Mouse (Mus musculus) macrophage (primary cell): Measurements from ENCODE around the gene Ctps. TPM values are rescaled to one million over a fixed set of nuclear protein-coding genes. Genes with fewer than 3 reads are reported as not detected.
A peak's percentile ranks its signal among the peaks of the same experiment; 100 is the strongest.
"Not testable (repeated sequence)": the region's sequence is repeated elsewhere in the genome, so short reads cannot be mapped to it uniquely, and the experiment has no call there.

ENCODE experiments used
- H3K27ac ChIP-seq: fragments of 350-480 bp; formaldehyde crosslinking; 2 replicates; pipeline ENCODE4 v1.9.0; 2021
- H3K36me3 ChIP-seq: fragments of 350-480 bp; formaldehyde crosslinking; 2 replicates; pipeline ENCODE4 v1.9.0; 2021; ENCODE audit errors: inconsistent target
- H3K4me3 ChIP-seq: fragments of 350-480 bp; formaldehyde crosslinking; 2 replicates; pipeline ENCODE4 v1.9.0; 2021; ENCODE audit errors: inconsistent target
- H3K79me2 ChIP-seq: fragments of 350-480 bp; formaldehyde crosslinking; 2 replicates; pipeline ENCODE4 v1.9.0; 2021; ENCODE audit errors: inconsistent target
- WGBS: methylation state at CpG from one replicate; pipeline ENCODE4 v1.1.7; 2026; ENCODE audit warnings: inconsistent platforms; ENCODE audit not compliant: missing documents; 5-methylcytosine and 5-hydroxymethylcytosine counted together
- polyA plus RNA-seq: library from polyadenylated mRNA; stranded (reverse); fragments of 250-400 nt; gene quantifications from 3 replicates; pipeline ENCODE4 v1.2.4, GENCODE M21; 2018; ENCODE audit warnings: inconsistent platforms
- total RNA-seq, 78 experiments: library from RNA; depleted of rRNA; stranded (reverse); fragments of 250-400 nt; gene quantifications; 1 replicate in 9 of 78; 2 replicates in 24 of 78; 3 replicates in 43 of 78; 4 replicates in 2 of 78; pipeline ENCODE4 v1.2.4; 2018; ENCODE audit warnings: inconsistent platforms in 56 of 78

Gene Ctps
- 10 to 100 TPM in 3 of 26 experiments, 1 to 10 TPM in 19, under 1 TPM in 4; 0.33 to 10.7 (median 4.7) TPM for total RNA-seq (2018; cell fraction: chromatin; rRNA removed)
- 1 to 10 TPM; 1.7 to 5.6 (median 2.6) TPM for total RNA-seq (2018; cell fraction: cytosol; rRNA removed)
- total RNA-seq (2018; cell fraction: nucleus; rRNA removed): 10 to 100 TPM in 2 of 26 experiments, 1 to 10 TPM in 22, under 1 TPM in 2; 0.60 to 23.0 (median 2.0) TPM
- polyA plus RNA-seq: 1.9 to 22.2 TPM (median 2.9 TPM) in 3 replicates

DNA sequence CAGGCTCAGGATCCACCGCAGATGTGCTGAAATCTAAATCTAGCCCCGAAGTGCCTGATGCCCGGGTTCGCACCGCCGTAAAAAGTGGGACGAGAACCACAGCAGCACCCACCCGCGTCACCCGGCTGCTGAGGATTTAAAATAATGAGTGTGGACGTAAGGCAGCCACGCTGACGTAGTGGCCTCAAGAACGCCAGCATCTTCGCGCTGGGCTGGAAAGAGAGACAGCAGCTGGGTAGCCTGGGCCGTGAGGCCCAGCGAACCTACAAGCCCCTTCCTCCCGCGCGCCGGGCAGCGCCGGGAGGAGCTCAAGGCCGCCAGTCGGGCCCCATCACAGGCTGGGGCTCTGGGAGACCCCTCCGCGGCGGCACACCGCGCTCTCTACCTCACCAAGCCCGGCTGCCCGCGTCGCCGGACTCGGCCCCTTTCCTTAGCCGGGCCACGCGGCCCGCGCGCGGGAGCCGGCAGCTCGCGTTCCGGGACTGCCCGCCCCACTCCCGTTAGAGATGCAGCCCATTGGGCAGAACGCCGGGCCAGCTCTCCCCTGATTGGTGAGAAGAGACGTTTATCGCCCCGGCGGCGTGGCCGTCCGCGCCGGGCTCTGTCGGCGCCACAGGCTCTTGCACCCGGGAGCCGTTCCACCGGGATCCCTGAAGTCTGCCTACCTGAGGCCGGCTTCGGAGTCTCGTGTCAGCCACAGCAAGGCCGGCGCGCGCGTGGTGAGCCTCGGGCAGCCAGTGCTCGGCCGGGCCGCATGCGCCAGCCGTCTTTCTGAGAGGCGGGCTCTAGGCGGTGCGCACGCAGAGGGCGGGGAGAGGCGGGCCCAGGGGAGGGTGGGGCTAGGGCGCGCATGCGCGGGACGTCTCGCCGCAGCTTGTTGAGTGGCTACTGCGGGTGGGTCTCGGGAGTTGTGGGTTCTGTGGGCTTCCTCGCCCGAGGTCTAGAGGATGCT, at the start of gene Ctps:
Gene Ctps (minus strand): TSS at position 791 of the 952 bp plus-strand sequence.
- Histone ChIP-seq H3K27ac (0 out of 2 replicates have a peak within 1 kb of the TSS, but pooled peaks have one; percentile 17), H3K36me3 (no peaks in the 10 kb centered on the region), H3K4me3 (peak within 1 kb of the TSS; percentile 55), H3K79me2 (peaks cover 7% of the 10 kb centered on the region)
- WGBS: 1% methylated on average over 96 of the region's 97 CpGs

DNA sequence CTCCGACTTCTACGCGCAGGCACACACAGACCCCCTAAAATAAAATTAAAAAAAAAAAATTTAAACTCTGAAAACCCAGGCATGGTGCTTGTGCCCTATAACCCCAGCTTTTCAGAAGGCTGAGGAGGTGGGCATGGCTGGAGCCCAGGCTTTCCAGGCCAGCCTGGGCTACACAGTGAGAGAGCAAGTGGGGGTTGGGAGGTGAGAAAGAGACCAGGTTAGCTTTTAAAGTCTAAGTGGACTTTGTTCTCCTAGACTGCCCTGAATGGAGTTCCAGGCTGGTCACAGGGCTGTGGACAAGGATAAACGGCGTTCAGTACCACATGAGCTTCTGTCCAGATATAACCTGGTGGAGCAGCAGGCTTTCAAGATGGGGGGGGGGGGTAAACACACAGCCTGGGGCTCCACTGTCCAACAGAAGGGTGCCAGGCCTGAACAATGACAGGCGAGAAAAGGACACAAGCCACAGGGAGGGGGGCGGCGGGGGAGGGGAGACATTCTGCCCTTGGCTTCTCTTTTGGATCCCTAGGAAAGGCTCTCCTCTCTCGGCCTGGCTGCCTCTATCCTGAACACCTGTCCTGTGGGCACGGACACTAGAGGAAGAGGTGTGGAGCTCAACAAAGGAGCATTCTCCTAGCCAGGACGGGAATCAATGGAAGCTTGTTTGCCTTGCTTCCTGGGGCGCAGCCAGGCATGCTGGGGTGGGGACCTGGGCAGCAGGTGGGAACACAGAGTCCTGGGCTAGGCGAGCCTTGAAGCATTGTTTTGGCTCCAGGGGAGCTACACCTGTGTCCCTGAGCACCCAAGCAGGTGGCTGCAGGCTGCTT, 46.3 kb upstream of the Ctps start:
- Histone ChIP-seq H3K27ac (no peak overlapping the region), H3K79me2 (no peaks in the 10 kb centered on the region)

GRCm38 (mm10) chr4:120615528-120616081, 45.5 kb upstream of the Ctps start:
- WGBS: 87% methylated on average over 10 of the region's 10 CpGs
- Histone ChIP-seq H3K27ac (no peak overlapping the region), H3K36me3 (no peaks in the 10 kb centered on the region), H3K79me2 (no peaks in the 10 kb centered on the region), H3K4me3 (no peak overlapping the region)

More for the DNA sequence above, 46.3 kb upstream of the Ctps start:
- Histone ChIP-seq H3K4me3 (no peak overlapping the region), H3K36me3 (no peaks in the 10 kb centered on the region)
- 94% methylated on average over 12 of the region's 13 CpGs for WGBS

- H3K36me3 ChIP-seq: no peaks in the 10 kb centered on the region
- WGBS: 77% methylated on average over 9 of the region's 9 CpGs
- no peaks in the 10 kb centered on the region for H3K79me2 ChIP-seq
- H3K4me3 ChIP-seq: no peak overlapping the region
- H3K27ac ChIP-seq: no peak overlapping the region
These were observed 44.6 kb upstream of the Ctps start for GRCm38 (mm10) chr4:120614644-120615043.

- Histone ChIP-seq H3K27ac (no peak overlapping the region), H3K4me3 (no peak overlapping the region), H3K36me3 (no peaks in the 10 kb centered on the region), H3K79me2 (no peaks in the 10 kb centered on the region)
- WGBS: 41% methylated on average over 8 of the region's 8 CpGs
These were observed 43.7 kb upstream of the Ctps start for GRCm38 (mm10) chr4:120613691-120614329.

GRCm38 (mm10) chr4:120612304-120613080, 42.4 kb upstream of the Ctps start:
- Histone ChIP-seq H3K4me3 (no peak overlapping the region), H3K36me3 (no peaks in the 10 kb centered on the region), H3K27ac (no peak overlapping the region), H3K79me2 (no peaks in the 10 kb centered on the region)
- 55% methylated on average over 9 of the region's 9 CpGs for WGBS

DNA sequence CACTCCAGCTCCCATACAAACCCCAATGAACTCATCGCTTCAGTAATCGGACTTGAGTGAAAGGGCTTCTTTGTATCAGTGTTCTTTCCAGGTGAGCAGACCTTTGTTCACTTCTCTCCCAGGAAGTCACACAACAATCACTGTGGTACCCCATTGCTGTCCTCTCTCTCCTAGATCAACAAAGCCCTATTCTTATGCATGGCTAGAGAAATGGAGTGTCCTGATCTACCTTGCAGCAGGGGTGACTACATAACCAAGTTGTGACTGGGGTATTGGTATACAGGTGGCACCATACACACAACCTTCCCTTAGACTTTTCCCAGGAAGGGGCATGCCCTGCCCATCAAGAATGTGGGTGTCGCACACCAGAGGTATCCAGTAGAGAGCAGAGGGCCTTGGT, 40.9 kb upstream of the Ctps start:
- Histone ChIP-seq H3K79me2 (no peaks in the 10 kb centered on the region), H3K27ac (no peak overlapping the region), H3K36me3 (no peaks in the 10 kb centered on the region), H3K4me3 (no peak overlapping the region)
- WGBS: 89% methylated on average over 3 of the region's 3 CpGs

DNA sequence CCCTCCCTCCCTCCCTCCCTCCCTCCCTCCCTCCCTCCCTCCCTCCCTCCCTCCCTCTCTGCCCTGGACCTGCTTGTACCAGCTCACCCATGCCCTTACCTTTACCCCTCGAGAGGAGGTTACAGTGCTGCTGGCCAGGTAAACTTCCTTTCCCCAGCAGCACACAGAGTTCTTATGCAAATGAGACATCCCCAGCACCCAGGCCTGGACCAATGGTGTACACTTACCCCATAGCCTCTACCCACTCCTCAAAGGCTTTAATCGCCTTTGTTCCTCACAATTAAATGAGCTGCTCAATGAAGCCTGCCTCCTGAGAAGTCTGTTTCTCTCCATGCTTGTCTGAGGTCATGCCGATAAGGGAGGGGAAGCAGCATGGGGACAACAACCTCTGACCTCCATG, 36.9 kb upstream of the Ctps start:
- Histone ChIP-seq H3K4me3 (no peak overlapping the region), H3K27ac (no peak overlapping the region), H3K79me2 (no peaks in the 10 kb centered on the region), H3K36me3 (no peaks in the 10 kb centered on the region)
- 73% methylated on average over 3 of the region's 3 CpGs for WGBS

- Histone ChIP-seq H3K27ac (no peak overlapping the region), H3K36me3 (no peaks in the 10 kb centered on the region), H3K4me3 (no peak overlapping the region), H3K79me2 (no peaks in the 10 kb centered on the region)
- WGBS: 69% methylated on average over 3 of the region's 3 CpGs
These were observed 32.6 kb upstream of the Ctps start for GRCm38 (mm10) chr4:120602669-120603068.

DNA sequence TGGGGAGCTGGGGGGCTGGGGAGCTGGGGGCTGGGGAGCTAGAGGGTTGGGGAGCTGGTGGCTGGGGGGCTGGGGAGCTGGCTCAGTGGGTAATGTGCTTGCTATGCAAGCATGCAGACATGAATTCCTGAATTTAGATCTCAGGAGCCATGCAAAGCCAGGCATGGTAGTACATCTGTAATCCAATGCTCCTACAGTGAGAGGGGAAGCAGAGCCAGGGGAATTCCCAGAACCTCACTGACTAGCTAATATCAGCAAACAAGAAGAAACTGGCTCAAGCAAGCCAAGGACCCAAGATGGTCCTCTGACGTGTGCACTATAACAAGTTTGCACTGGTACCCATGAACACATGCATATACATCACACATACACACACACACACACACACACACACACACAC, 31.7 kb upstream of the Ctps start:
- no peak overlapping the region for H3K27ac ChIP-seq
- 88% methylated on average over 1 of the region's 1 CpGs for WGBS
- H3K79me2 ChIP-seq: no peaks in the 10 kb centered on the region
- H3K36me3 ChIP-seq: no peaks in the 10 kb centered on the region
- H3K4me3 ChIP-seq: no peak overlapping the region

DNA sequence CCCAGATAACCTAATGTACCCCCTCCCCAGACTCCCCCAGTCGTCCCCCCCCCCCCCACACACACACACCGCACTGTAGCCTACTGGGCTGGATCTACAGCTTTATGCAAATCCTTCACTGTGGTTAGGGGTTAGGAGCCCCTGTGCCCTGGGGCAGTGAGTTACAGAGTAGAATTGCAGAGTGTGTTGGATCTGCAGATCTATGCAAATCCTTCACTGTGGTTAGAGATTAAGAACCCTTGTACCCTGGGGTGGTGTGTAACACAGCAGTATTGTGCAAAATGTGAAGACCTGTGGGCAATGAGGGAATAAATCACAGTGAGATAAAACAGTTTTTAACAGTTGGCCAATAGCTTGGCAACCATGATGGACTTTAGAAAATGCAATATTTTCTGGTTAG, 28.8 kb upstream of the Ctps start:
- WGBS: no CpG with 5 or more reads among the region's 2 CpGs
- H3K36me3 ChIP-seq: no peaks in the 10 kb centered on the region
- no peak overlapping the region for H3K27ac ChIP-seq
- H3K4me3 ChIP-seq: no peak overlapping the region
- no peaks in the 10 kb centered on the region for H3K79me2 ChIP-seq

- H3K4me3 ChIP-seq, H3K36me3 ChIP-seq, H3K79me2 ChIP-seq, H3K27ac ChIP-seq: not testable (repeated sequence)
- no CpG with 5 or more reads among the region's 1 CpGs for whole genome bisulfite sequencing
These were observed 26.1 kb upstream of the Ctps start for GRCm38 (mm10) chr4:120596210-120596609.

- no peaks in the 10 kb centered on the region for H3K36me3 ChIP-seq
- 93% methylated on average over 4 of the region's 4 CpGs for WGBS
These were observed 20.9 kb upstream of the Ctps start for GRCm38 (mm10) chr4:120590973-120591372.

More at GRCm38 (mm10) chr4:120590973-120591372, 20.9 kb upstream of the Ctps start:
- Histone ChIP-seq H3K4me3 (no peak overlapping the region), H3K27ac (no peak overlapping the region), H3K79me2 (no peaks in the 10 kb centered on the region)
